Mouse (Mus musculus) stomach, postnatal 0 days (tissue): ENCODE measurements around the gene Nkx2-3.
A peak's percentile ranks its signal among the peaks of the same experiment; 100 is the strongest.

Experiments used
- CTCF ChIP-seq: IDR thresholded peaks from 2 replicates; pipeline ENCODE4 v1.5.1; 2016; ENCODE audit warnings: antibody characterized with exemption, low read depth, mild to moderate bottlenecking, moderate library complexity
- EP300 ChIP-seq: optimal IDR thresholded peaks from 2 replicates; pipeline ENCODE3; 2016; ENCODE audit warnings: antibody characterized with exemption

- peak; percentile 43 for TF ChIP-seq CTCF
- TF ChIP-seq EP300: no peak
Measured at GRCm38 (mm10) chr19:43627345-43627744, 15.2 kb downstream of the Nkx2-3 start.
